Mouse (Mus musculus) layer of hippocampus, adult 11-12 months (tissue): ENCODE measurements around the gene Prr14.
"Not testable (repeated sequence)": the region's sequence is repeated elsewhere in the genome, so short reads cannot be mapped to it uniquely, and the experiment has no call there.

Experiments used
- DNase-seq: peaks from one replicate; pipeline ENCODE4 v3.0.0; 2022; ENCODE audit warnings: low spot score

The Prr14 gene

GRCm38 (mm10) chr7:127459311-127459710 lies at the start of gene Prr14:
TSS of gene Prr14 (plus strand) at chr7:127459611.
- not testable (repeated sequence) for DNase-seq

- DNase-seq = no peak
Observed at GRCm38 (mm10) chr7:127411418-127411817, 48.0 kb upstream of the Prr14 start.

GRCm38 (mm10) chr7:127421388-127422191 lies 37.8 kb upstream of the Prr14 start, which contains the start of gene Zfp688:
TSS of gene Zfp688 (minus strand) at chr7:127422068.
- DNase-seq = peak; percentile 90

- peak; percentile 43 for DNase-seq
Observed at GRCm38 (mm10) chr7:127422247-127422646, 37.2 kb upstream of the Prr14 start.

GRCm38 (mm10) chr7:127425291-127425690 lies 34.1 kb upstream of the Prr14 start:
- no peak for DNase-seq

- no peak for DNase-seq
Observed at GRCm38 (mm10) chr7:127425911-127426310, 33.5 kb upstream of the Prr14 start.

GRCm38 (mm10) chr7:127426354-127426753 lies 33.1 kb upstream of the Prr14 start:
- DNase-seq = no peak

- DNase-seq = no peak
Observed at GRCm38 (mm10) chr7:127435206-127435605, 24.2 kb upstream of the Prr14 start.

- DNase-seq = no peak
Observed at GRCm38 (mm10) chr7:127437724-127438123, 21.7 kb upstream of the Prr14 start.

- no peak for DNase-seq
Observed at GRCm38 (mm10) chr7:127443976-127444375, 15.4 kb upstream of the Prr14 start.

- DNase-seq = peak; percentile 97
Observed at GRCm38 (mm10) chr7:127448521-127449300, 10.7 kb upstream of the Prr14 start, which contains the start of gene Zfp689. TSS of gene Zfp689 (minus strand) at chr7:127449158.

GRCm38 (mm10) chr7:127449966-127450365 lies 9.4 kb upstream of the Prr14 start:
- no peak for DNase-seq

GRCm38 (mm10) chr7:127453056-127453455 lies 6.4 kb upstream of the Prr14 start:
- DNase-seq = no peak

- no peak for DNase-seq
Observed at GRCm38 (mm10) chr7:127454905-127455304, 4.5 kb upstream of the Prr14 start.

- DNase-seq = not testable (repeated sequence)
Observed at GRCm38 (mm10) chr7:127458371-127459122, 864 bp upstream of the Prr14 start.

- no peak for DNase-seq
Observed at GRCm38 (mm10) chr7:127465191-127465590, 5.8 kb downstream of the Prr14 start.

- not testable (repeated sequence) for DNase-seq
Observed at GRCm38 (mm10) chr7:127465670-127466069, 6.3 kb downstream of the Prr14 start.

- no peak for DNase-seq
Observed at GRCm38 (mm10) chr7:127466606-127467005, 7.2 kb downstream of the Prr14 start.

- DNase-seq = no peak
Observed at GRCm38 (mm10) chr7:127470011-127470715, 10.8 kb downstream of the Prr14 start.

GRCm38 (mm10) chr7:127470743-127471645 lies 11.6 kb downstream of the Prr14 start:
- DNase-seq = peak; percentile 96

- DNase-seq = no peak
Observed at GRCm38 (mm10) chr7:127471646-127472010, 12.2 kb downstream of the Prr14 start.
